Mouse (Mus musculus) C2C12 (cell line): ENCODE measurements around the gene Pnmt.
A peak's percentile ranks its signal among the peaks of the same experiment; 100 is the strongest.

Source experiments
- CEBPB ChIP-seq: IDR thresholded peaks from one replicate; pipeline ENCODE4 v1.6.1; 2011; ENCODE audit warnings: low read depth, mild to moderate bottlenecking, control low read depth, moderate library complexity
- CTCF ChIP-seq: IDR thresholded peaks from one replicate; pipeline ENCODE4 v1.5.1; 2011; ENCODE audit not compliant: control insufficient read depth, insufficient read depth, insufficient read length
- FOSL1 ChIP-seq: IDR thresholded peaks from one replicate; pipeline ENCODE4 v1.8.0; 2011; ENCODE audit warnings: mild to moderate bottlenecking, low read length; ENCODE audit not compliant: poor library complexity, insufficient read depth, severe bottlenecking
- MAX ChIP-seq: IDR thresholded peaks from one replicate; pipeline ENCODE4 v1.6.1; 2011; ENCODE audit warnings: mild to moderate bottlenecking, control low read depth
- MYOD1 ChIP-seq: IDR thresholded peaks from one replicate; pipeline ENCODE4 v1.6.1; 2011; ENCODE audit warnings: low read depth; ENCODE audit not compliant: control insufficient read depth, insufficient read length
- MYOG ChIP-seq: IDR thresholded peaks from one replicate; pipeline ENCODE4 v1.6.1; 2011; ENCODE audit not compliant: control insufficient read depth, insufficient read length; ENCODE audit errors: extremely low read depth
- USF1 ChIP-seq: IDR thresholded peaks from one replicate; pipeline ENCODE4 v1.6.1; 2011; ENCODE audit warnings: low read depth, mild to moderate bottlenecking, control low read depth, moderate library complexity

DNA sequence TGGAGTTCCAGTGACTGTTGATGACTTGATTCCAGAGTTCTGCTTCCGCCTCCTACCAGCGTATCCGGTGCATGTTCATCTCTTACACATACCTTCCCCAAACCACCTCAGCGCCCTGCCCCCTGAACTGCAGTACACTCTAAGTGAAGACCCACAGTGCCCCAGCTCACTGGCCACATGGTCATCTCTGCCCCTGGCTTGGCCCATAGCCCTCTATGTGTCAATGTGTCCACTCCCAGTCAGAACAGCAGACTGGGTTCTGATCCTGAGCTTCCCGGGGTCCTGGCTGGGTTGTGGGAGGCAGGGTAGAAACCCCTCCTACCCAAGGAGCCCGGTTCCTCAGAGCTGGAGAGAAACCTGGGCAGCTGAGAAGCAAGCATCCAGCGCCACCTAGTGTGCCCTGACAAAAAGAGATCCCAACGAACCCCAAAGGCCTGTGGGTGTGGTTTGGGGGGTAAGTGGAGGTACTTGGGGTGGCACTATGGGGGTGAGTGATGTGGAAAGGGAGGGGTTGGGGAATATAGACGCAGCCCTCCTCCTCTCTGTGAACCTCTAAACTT is 3.1 kb downstream of the Pnmt start:
- TF ChIP-seq FOSL1 (no peak), CTCF (peak; percentile 30), MYOD1 (no peak), MAX (no peak), USF1 (no peak), CEBPB (no peak), MYOG (no peak)
